Mouse (Mus musculus): Measurements from ENCODE around the gene Map3k14.

GRCm38 (mm10) chr11:103248837-103249236 lies 18.4 kb downstream of the Map3k14 start:
- TF ChIP-seq CTCF (conservative IDR thresholded peaks at IDR 0.05; ENCODE audit: insufficient read depth, insufficient read length, low read depth, low read length) (no peak), POLR2A (IDR thresholded peaks at IDR 0.05; ENCODE audit: low read depth, low read length) (no peak)

Measured in kidney, adult 2 months (tissue).